Mouse (Mus musculus): ENCODE results near the gene Cyfip2. TPM values are rescaled to one million over a fixed set of nuclear protein-coding genes. Genes with fewer than 3 reads are reported as not detected.

Gene Cyfip2
- total RNA-seq, 1 experiment from 2014 or later, result 120 TPM

DNA sequence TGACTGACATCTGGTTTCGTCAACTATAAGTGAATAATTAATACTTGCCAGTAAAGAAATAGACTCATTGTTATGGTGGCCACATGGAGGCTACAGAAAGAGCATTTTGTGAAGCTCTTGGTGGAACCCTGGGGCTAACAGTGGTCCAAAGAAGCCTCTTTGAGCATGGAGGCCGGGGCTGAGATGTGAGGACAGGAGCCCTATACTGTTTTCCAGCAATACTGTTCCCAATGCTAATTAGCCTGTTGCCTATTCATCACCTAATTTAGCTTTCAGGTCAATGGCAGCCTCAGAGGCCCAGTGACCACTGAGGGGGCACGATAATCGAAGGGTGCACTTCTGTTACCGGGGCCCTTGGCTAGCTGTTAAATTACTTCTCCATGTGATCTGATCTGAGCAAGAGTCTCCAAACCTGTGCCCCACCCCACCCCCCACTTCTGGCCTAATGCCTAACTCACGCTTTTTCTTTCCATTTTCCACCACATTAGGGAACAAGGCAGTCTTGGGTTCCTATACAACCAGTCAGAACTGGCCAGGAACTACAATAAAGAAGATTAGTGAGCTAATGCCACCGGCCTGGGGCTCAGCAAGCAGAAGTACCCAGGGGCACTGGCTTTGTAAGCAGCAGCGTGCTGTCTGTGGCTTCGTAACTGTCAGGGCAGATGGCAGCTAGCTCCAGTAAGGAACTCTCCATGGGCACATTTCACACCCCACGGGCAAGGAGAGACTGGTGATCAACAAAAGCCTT lies 2.7 kb downstream of the Cyfip2 start:
- peak; percentile 23; the same call in 1 of the 2 replicates for ATAC-seq (replicated peaks; ENCODE audit: insufficient number of reproducible peaks, low FRiP score, low TSS enrichment, poor library complexity, severe bottlenecking)

DNA sequence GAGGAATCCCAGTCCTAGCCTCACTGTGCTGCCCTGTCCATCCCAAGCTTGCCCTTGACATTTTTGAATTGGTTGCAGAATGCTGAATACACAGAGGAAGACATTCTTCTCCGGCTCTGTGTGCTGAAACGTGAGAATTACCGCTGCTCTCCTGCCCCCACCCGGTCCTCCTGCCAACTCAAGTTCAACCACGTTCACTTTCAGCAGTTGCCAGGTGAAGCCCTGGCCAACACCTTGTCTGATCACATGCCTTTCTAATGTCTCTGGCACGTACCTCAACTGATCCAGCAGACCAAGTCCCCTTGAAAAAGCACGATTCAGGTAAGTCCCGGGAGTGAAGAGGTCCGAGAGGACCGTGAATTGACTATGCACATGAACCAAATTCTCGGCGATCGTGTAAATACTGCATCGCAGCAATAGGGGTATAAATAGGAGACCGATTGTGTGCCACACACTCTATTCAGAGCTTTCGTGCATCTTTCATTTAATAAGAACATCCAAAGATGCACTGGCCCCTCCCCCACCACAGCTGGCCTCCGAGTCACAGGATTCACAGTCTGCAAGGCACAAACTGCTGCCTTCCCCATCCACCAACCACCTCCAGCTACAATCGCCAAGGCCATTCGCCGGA lies 3.4 kb downstream of the Cyfip2 start:
- no peak for ATAC-seq (replicated peaks; ENCODE audit: insufficient number of reproducible peaks, low FRiP score, low TSS enrichment, poor library complexity, severe bottlenecking)

- peak; percentile 36 for ATAC-seq (replicated peaks; ENCODE audit: insufficient number of reproducible peaks, low FRiP score, low TSS enrichment, poor library complexity, severe bottlenecking)
Measured at GRCm38 (mm10) chr11:46308271-46308974, 4.2 kb downstream of the Cyfip2 start.

GRCm38 (mm10) chr11:46307768-46308167 lies 4.9 kb downstream of the Cyfip2 start:
- ATAC-seq (replicated peaks; ENCODE audit: insufficient number of reproducible peaks, low FRiP score, low TSS enrichment, poor library complexity, severe bottlenecking), result no peak

GRCm38 (mm10) chr11:46306776-46307175 lies 5.9 kb downstream of the Cyfip2 start:
- ATAC-seq (replicated peaks; ENCODE audit: insufficient number of reproducible peaks, low FRiP score, low TSS enrichment, poor library complexity, severe bottlenecking), result no peak

DNA sequence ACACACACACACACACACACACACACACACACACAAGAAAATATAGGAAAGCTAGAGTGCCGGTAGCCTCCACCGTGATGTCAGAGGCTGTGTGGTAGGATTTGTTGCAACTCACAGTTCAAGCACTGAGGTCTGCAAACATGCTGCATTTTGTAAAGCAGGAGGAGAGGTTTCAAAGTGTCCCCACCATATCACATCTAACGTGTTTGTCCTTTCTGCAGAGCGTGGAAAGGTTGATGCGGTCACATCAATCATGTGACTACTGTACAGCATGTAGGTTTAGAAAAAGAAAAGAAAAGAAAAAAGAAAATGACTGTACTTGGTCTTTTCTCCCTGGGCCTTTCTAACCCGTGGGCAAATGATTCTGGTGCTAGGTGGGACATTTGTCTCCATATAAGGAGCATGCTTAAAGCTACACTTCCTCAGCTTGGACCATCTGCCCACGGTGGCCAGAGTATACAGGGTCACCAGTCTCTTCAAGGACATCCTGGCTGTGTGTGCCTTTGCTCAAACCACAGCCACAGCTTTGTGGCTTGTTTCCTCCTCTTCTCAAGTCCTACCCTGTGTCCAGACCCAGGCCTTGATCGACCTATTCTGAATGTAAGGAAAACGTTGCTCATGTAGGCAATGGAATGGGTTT lies 6.7 kb downstream of the Cyfip2 start:
- no peak for ATAC-seq (replicated peaks; ENCODE audit: insufficient number of reproducible peaks, low FRiP score, low TSS enrichment, poor library complexity, severe bottlenecking)

DNA sequence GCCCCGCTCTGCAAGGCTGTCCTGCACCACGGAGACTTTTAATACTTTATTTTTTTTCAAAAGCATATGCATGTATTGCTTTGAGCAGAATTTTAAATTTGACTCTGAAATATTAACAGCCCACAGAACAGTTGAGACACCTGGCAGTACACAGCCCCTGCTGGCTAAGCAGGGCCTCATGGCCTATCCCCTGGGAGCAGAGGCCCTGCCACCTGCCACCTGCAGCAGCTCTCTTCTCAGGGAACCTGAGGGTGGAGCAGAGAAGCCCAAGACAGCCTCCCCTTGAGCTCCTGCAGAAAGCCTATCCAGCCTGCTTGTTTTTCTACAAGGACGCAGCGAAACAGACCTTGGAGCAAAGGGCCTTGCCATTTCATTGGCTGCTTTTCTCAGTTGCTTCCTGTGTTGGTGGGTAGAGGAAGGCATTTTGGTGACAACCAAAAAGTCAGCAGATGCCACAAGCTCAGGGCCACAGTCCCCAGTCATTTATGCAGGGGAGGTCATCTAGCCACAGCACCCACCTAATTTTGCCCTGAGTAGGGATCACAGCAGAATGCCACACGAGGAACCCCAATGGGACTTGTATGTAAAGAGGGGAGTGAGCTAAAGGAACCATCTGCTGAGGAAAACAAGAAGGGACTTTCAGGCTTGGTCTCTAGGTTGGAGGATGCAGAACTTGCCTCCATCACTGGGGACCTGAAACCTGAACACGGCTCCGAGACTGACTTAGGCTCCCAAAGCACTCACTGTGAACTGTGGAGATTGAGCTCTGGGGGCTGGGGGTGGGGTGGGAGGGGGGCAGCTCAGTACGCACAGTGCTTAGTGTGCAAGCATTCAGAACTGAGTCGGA lies 7.6 kb downstream of the Cyfip2 start:
- ATAC-seq (replicated peaks; ENCODE audit: insufficient number of reproducible peaks, low FRiP score, low TSS enrichment, poor library complexity, severe bottlenecking), result no peak

- ATAC-seq (replicated peaks; ENCODE audit: insufficient number of reproducible peaks, low FRiP score, low TSS enrichment, poor library complexity, severe bottlenecking), result no peak
Measured at GRCm38 (mm10) chr11:46304093-46304492, 8.6 kb downstream of the Cyfip2 start.

- ATAC-seq (replicated peaks; ENCODE audit: insufficient number of reproducible peaks, low FRiP score, low TSS enrichment, poor library complexity, severe bottlenecking), result no peak
Measured at GRCm38 (mm10) chr11:46302471-46302870, 10.2 kb downstream of the Cyfip2 start.

DNA sequence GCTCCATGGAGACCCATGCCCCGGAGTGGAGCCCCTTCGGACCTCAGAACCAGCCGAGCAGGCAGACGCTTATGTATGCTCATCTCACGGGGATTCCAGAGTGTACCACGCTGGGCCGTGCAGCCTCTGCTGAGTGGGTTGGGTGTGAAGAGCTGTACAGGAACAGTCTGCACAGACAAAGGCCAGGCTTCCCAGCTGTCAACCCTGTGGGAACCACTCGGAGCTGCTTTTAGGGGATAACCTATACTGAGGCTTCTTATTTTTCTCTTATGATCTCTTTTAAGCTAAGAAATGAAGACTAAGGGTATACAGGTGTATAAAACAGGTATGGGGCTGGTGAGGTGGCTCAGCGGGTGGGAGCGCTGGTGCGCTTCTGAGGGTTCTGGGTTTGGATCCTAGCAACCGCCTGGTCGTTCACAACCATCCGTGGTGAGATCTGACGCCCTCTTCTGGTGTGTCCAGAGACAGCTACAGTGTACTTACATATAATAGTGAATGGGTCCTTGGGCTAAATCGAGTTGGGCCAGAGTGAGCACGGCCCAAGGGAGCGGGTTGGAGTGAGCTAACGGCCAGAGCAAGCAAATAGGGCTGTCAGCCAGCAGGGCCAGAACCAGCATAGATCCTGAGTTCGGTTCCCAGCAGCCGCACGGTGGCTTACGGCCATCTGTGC lies 10.9 kb downstream of the Cyfip2 start:
- ATAC-seq (replicated peaks; ENCODE audit: insufficient number of reproducible peaks, low FRiP score, low TSS enrichment, poor library complexity, severe bottlenecking), result no peak

DNA sequence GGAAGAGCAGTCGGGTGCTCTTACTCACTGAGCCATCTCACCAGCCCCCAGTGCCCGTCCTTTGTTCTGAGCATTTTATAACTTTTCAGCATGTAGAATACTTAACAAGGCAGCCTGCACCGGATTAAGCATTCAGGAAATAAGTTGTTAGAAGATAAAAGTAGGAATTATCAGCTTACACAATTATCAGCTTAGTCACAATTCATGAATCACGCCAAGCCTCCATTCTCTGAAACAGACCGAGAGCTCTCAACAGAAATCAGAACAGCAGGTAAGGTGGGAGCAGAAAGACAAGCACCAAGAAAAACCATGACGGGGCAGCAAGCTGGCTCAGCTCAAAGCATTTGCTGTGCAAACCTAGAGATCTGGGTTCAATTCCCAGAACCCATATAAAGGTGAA lies 12.8 kb downstream of the Cyfip2 start:
- ATAC-seq (replicated peaks; ENCODE audit: insufficient number of reproducible peaks, low FRiP score, low TSS enrichment, poor library complexity, severe bottlenecking), result no peak

DNA sequence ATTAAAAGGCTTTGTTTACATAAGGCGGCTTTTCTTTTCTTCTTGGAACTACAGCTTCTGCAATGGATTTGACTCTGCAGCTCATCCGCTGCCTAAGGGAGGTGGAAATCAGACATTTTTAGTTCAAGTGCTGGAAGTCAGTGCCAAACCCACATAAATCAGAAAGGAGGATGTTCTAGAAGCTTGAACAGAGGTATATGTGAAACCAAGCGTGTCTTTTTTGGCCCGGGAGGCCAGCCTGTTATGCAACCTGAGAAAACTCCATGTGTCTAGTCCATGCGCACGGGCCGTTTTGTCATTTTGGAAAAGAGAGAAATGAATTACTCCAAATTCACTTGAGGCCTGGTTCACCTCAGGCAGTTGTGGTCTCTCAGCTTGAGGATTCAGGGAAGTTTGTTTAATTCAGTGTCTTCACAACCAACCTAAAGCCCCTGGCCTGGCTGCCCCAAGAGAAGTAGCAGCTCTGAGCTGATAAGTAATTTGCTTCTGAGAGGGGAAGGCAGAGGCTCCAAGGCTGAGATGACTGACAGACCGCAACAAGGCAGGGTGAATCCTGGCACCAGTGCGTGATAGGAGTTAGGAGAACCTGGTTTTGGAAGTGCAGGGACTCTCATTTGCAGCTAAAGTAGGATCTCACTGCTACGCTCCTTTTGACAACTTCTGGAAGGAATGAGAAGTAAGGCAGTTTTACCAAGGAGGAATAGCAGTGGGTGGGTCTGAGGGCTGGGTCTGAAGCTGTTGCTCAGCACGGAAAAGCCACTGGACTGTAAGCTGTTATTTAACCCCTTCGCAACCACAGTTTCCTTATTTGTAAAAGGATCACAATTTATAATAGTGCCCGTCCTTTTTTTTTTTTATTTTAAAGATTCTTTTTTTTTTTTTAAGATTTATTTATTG lies 13.5 kb downstream of the Cyfip2 start:
- ATAC-seq (replicated peaks; ENCODE audit: insufficient number of reproducible peaks, low FRiP score, low TSS enrichment, poor library complexity, severe bottlenecking), result no peak

GRCm38 (mm10) chr11:46294390-46294789 lies 18.3 kb downstream of the Cyfip2 start:
- no peak for ATAC-seq (replicated peaks; ENCODE audit: insufficient number of reproducible peaks, low FRiP score, low TSS enrichment, poor library complexity, severe bottlenecking)

DNA sequence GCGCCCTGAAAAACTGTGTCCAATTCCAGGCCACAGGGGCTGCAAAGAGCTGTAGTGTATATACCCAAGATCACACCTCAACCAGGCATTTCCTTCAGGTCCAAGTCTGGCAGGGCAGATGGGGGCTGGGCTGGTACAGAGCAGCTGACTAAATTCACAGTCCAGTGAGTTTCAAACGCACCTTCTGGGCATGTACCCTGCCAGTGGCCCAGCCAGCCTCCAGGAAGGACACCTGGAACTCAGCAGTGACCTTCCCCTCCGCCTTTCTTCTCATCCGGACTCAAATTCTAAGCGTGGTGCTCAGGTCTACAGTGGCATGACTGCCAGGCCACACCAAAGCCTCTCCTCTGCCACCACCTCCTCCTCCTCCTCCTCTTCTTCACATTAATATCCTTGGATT lies 19.2 kb downstream of the Cyfip2 start:
- ATAC-seq (replicated peaks; ENCODE audit: insufficient number of reproducible peaks, low FRiP score, low TSS enrichment, poor library complexity, severe bottlenecking), result no peak; the same call in 1 of the 2 replicates

- no peak for ATAC-seq (replicated peaks; ENCODE audit: insufficient number of reproducible peaks, low FRiP score, low TSS enrichment, poor library complexity, severe bottlenecking)
Measured at GRCm38 (mm10) chr11:46290988-46291405, 21.7 kb downstream of the Cyfip2 start.

DNA sequence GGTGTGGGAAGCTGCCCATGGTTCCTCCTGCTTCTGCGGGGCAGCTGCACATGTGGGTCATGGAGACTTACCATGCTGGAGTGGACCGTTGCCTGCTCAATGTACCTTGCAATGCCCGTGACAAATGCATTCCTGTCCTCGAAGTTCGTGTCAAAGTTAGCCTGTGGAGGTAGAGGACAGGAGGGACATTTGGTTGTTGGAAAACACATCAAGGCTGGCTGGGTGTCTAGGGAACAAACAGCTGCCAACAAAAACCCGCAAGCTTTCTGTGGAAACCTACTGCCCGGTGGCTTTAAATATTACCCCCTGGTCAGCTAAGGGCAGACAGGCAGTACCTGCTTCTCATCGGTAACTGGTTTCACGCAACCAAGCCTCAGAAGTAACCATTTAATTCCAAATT lies 23.1 kb downstream of the Cyfip2 start:
- ATAC-seq (replicated peaks; ENCODE audit: insufficient number of reproducible peaks, low FRiP score, low TSS enrichment, poor library complexity, severe bottlenecking), result no peak

DNA sequence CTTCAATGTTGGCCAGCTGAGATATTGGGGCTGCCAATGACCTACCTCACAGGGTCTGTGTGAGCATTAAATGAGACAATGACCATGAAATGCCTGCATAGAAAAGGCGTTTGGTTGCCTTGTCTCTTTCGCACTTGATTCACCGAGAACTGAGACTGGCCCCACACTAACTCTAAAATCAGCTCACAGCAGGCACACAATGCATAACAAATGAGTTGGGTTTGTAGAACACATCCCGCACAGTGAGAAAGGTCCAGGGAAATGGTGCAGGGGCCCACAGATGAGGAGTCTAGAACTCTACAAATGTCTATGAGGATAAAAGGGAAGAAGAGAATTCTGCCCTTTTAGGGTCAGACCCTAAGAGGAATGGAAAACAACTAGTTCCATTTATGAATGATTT lies 23.6 kb downstream of the Cyfip2 start:
- ATAC-seq (replicated peaks; ENCODE audit: insufficient number of reproducible peaks, low FRiP score, low TSS enrichment, poor library complexity, severe bottlenecking), result no peak
